Mouse (Mus musculus): Measurements from ENCODE around the gene Olfr282. TPM values are rescaled to one million over a fixed set of nuclear protein-coding genes. Genes with fewer than 3 reads are reported as not detected.
A peak's percentile ranks its signal among the peaks of the same experiment; 100 is the strongest.
"Not testable (repeated sequence)": the region's sequence is repeated elsewhere in the genome, so short reads cannot be mapped to it uniquely, and the experiment has no call there.

Olfr282 gene
- polyA plus RNA-seq (2015; fragmentation: Nextera tagmentation; extraction: Ambion mirVana): not detected in 2 replicates

DNA sequence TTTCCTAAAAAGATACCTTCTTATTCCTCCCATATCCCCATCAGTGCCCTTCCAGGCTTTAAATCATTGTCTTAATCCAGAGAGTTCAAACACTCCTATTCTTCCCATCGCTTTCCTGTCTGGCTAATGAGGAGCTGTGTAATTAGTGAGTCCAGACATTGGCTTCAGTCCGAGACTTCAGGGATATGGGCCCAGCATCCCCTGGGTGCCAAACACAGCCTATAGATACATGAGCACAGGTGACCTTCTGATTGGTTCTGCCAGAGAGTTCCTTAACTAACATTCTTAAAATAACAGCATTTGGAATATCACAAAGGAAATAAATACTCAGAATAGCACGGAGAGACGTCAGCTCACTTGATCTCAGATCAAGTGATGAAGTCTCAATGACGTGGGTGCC lies at the start of gene Olfr282:
TSS of gene Olfr282 (plus strand) at position 301 of the 400 bp plus-strand sequence.
- WGBS: 71% methylated on average over 5 of the region's 5 CpGs
- H3K27ac ChIP-seq; H3K9me3 ChIP-seq; ATAC-seq (ENCODE audit: borderline replicate concordance, extremely low read depth, low FRiP score, low TSS enrichment); H3K4me1 ChIP-seq; H3K36me3 ChIP-seq; H3K27me3 ChIP-seq; H3K4me3 ChIP-seq; H3K9ac ChIP-seq; H3K4me2 ChIP-seq: not testable (repeated sequence)

DNA sequence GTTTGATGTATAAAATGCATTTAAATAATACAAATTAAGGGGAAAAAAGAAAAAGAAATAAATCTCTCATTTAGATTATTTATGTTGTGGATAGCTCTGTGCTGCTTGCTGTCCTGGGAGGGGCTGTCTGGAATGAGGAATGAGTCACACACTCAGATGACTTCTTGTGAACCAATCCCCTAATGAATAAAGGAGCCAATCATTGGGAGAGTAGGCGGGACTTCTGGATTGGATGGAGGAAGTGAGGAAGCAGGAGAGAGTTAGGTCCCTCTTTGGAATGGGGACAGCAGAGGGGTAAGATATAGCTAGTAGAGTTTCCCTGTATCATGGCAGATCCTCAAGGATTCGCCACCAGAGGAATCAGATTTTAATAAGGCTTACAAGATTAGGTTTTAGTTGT lies 43.4 kb upstream of the Olfr282 start:
- Histone ChIP-seq H3K4me3 (no peak overlapping the region), H3K27me3 (no peaks in the 10 kb centered on the region), H3K27ac (no peak overlapping the region), H3K4me2 (no peak overlapping the region), H3K9ac (no peak overlapping the region), H3K9me3 (no peaks in the 10 kb centered on the region), H3K36me3 (no peaks in the 10 kb centered on the region), H3K4me1 (0 out of 2 replicates have a peak, but pooled peaks cover 5% of the 10 kb centered on the region)
- WGBS: 75% methylated on average over 2 of the region's 2 CpGs
- ATAC-seq (ENCODE audit: borderline replicate concordance, extremely low read depth, low FRiP score, low TSS enrichment): no peak

DNA sequence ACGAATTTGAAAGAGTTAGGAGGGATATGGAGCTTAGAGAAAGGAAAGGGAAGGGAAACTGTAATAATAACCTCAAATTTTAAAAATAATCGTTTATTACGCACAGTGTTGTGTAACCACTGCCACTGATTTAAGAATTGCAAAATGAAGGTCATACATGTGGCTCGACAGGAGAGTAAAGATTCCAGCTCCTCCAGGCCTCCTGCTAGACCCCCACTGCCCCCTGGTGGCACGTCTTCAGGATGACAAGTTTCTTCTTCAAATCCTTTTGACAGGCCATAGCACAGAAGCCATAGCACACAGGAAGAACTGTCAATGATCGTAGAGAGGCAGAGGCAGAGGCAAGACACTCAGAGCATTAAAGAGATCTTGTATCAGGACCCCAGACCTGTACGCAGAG lies 41.2 kb upstream of the Olfr282 start:
- no peaks in the 10 kb centered on the region for H3K9me3 ChIP-seq
- 24% methylated on average over 7 of the region's 7 CpGs for WGBS
- H3K4me1 ChIP-seq: 0 out of 2 replicates have a peak, but pooled peaks cover 5% of the 10 kb centered on the region
- H3K9ac ChIP-seq: no peak overlapping the region
- no peaks in the 10 kb centered on the region for H3K36me3 ChIP-seq
- H3K27me3 ChIP-seq: no peaks in the 10 kb centered on the region
- H3K27ac ChIP-seq: no peak overlapping the region
- ATAC-seq (ENCODE audit: borderline replicate concordance, extremely low read depth, low FRiP score, low TSS enrichment): peak; percentile 66; the same call in 1 of the 2 replicates
- H3K4me2 ChIP-seq: no peak overlapping the region
- no peak overlapping the region for H3K4me3 ChIP-seq

DNA sequence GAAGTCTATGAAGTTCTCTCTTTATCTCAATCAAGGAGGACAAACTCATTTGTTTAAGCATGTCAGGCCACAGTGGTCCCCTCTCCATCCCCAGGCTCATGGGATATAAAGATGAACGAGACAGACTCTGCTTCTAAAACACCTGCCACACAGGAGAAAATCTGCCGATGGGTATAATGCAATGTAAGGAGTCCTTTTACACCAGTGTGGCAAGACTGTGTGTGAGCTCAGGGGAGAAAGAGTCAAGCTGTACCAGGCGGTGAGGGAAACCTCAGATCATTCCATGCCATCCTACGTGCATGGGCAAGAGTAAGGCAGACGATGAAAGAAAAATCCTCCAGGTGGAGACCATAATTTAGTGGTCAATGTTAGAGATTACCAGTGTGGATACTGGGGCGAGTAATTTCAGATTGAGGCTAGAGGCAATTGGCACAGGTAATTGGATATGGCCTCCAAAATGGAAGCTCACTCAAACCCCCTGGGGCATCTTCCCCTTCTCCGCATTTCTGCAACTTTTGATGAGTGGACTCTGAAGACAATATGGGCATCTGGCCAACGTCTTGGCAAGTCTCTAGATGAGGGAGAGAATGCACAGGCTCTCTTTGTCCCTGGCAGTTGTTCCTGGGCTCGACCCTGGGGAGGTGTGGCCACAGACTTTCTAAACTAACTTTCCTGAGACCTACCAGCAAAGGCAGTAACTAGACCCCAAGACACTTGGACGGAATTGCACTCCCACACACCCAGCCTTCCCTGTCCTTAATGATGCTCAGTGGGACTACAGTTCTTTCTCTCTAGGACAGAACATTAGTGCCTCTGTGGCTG lies 39.7 kb upstream of the Olfr282 start:
- no peaks in the 10 kb centered on the region for H3K36me3 ChIP-seq
- H3K9me3 ChIP-seq: no peaks in the 10 kb centered on the region
- H3K9ac ChIP-seq: no peak overlapping the region
- no peak overlapping the region for H3K4me3 ChIP-seq
- no peak overlapping the region for H3K4me2 ChIP-seq
- no peak overlapping the region for H3K27ac ChIP-seq
- 0 out of 2 replicates have a peak, but pooled peaks cover 5% of the 10 kb centered on the region for H3K4me1 ChIP-seq
- H3K27me3 ChIP-seq: no peaks in the 10 kb centered on the region
- WGBS: 56% methylated on average over 10 of the region's 10 CpGs
- no peak; the same call in 1 of the 2 replicates for ATAC-seq (ENCODE audit: borderline replicate concordance, extremely low read depth, low FRiP score, low TSS enrichment)

DNA sequence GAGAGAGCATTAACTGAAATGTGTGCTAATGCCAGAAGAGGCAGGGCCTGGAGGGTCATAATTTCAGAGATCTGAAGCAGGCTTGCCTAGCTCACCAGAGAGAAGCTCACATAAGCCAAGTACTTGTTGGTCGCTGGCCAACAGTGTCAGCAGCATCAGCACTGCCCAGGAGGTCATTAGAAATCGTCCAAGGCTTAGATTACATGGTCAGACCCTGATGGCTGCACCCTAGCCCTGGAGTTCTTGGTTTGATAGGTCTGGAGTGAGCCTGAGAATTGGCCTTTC lies 39.2 kb upstream of the Olfr282 start:
- Histone ChIP-seq H3K27ac (no peak overlapping the region), H3K36me3 (no peaks in the 10 kb centered on the region), H3K4me2 (no peak overlapping the region), H3K4me1 (0 out of 2 replicates have a peak, but pooled peaks cover 5% of the 10 kb centered on the region), H3K4me3 (no peak overlapping the region), H3K27me3 (no peaks in the 10 kb centered on the region), H3K9me3 (no peaks in the 10 kb centered on the region), H3K9ac (no peak overlapping the region)
- ATAC-seq (ENCODE audit: borderline replicate concordance, extremely low read depth, low FRiP score, low TSS enrichment): peak; percentile 70
- WGBS: 19% methylated on average over 2 of the region's 2 CpGs

DNA sequence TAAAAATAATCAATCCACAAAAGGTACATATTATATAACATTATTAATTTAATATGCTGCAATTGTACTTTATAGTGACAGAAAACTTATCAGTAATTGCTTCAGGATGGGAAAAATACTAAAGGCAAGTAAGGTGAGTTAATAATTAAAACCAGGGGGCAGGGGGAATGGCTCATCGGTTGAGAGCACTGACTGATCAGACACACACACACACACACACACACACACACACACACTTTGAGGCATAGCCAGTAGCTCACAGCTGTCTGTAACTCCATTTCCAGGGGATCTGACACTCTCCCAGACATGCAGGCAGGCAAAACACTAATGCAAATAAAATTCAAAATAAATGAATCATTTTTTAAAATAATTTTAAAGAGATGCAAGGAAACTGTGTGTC lies 33.9 kb upstream of the Olfr282 start:
- Histone ChIP-seq H3K4me1 (no peaks in the 10 kb centered on the region), H3K36me3 (no peaks in the 10 kb centered on the region), H3K4me3 (no peak overlapping the region), H3K27ac (no peak overlapping the region), H3K9me3 (no peaks in the 10 kb centered on the region), H3K9ac (no peak overlapping the region), H3K4me2 (no peak overlapping the region), H3K27me3 (no peaks in the 10 kb centered on the region)
- WGBS: 56% methylated on average over 1 of the region's 1 CpGs
- no peak for ATAC-seq (ENCODE audit: borderline replicate concordance, extremely low read depth, low FRiP score, low TSS enrichment)

DNA sequence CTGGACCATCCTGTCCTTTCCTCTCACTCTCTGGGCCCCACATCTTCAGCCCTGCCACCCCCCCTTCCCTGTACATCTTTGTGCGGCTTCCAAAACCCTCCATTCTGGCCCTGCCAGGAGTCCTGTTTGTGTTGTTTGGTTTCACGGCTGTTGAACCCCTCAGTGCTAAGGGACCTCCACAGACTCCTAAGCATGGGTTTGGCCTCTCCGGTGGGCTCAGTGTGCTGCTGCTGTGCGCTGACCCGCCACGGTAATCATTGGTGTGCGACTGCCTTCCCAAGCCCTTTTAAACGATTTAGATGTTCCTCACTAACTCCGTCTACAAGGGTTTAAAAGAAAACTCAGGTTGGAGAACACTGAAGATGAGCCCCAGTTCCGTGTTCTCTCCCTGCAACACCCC lies 28.7 kb upstream of the Olfr282 start:
- H3K4me1 ChIP-seq: no peaks in the 10 kb centered on the region
- no peak overlapping the region for H3K9ac ChIP-seq
- 88% methylated on average over 10 of the region's 10 CpGs for WGBS
- no peaks in the 10 kb centered on the region for H3K9me3 ChIP-seq
- no peaks in the 10 kb centered on the region for H3K27me3 ChIP-seq
- no peak overlapping the region for H3K4me3 ChIP-seq
- no peaks in the 10 kb centered on the region for H3K36me3 ChIP-seq
- no peak overlapping the region for H3K4me2 ChIP-seq
- H3K27ac ChIP-seq: no peak overlapping the region
- no peak for ATAC-seq (ENCODE audit: borderline replicate concordance, extremely low read depth, low FRiP score, low TSS enrichment)

DNA sequence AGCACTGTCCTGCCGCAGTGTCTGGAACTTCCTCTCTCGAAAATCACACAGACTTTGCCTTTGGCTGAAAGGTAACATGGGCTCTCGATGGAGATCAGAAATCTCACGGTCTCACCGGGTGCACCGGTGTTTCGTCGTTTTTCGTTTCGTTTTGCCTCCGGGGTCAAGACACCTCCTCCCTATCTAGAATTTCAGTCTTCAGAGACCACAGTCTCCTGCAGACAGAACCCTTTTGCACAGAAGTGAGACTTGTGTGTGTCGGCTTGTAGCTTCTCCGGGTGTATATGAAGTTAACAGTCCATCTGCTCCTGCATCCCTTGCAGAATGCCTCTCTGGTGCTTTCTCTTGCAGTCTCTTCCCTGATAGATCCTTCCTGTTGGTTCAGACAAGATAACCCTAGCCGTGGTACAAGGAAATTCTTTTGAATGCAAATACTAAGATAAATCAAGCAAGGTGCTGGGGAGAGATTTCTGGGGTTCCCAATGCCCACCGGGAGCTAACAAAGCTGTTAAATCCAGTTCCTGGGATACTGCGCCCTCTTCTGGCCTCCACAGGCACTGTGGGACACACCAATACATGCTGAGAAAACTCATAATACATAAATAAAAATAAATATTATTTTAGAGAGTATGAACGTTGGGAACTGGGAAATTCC lies 22.5 kb upstream of the Olfr282 start:
- Histone ChIP-seq H3K27me3 (no peaks in the 10 kb centered on the region), H3K4me3 (no peak overlapping the region), H3K4me2 (no peak overlapping the region), H3K4me1 (no peaks in the 10 kb centered on the region), H3K27ac (no peak overlapping the region), H3K9me3 (no peaks in the 10 kb centered on the region), H3K9ac (no peak overlapping the region), H3K36me3 (no peaks in the 10 kb centered on the region)
- 66% methylated on average over 17 of the region's 17 CpGs for WGBS
- ATAC-seq (ENCODE audit: borderline replicate concordance, extremely low read depth, low FRiP score, low TSS enrichment): no peak

DNA sequence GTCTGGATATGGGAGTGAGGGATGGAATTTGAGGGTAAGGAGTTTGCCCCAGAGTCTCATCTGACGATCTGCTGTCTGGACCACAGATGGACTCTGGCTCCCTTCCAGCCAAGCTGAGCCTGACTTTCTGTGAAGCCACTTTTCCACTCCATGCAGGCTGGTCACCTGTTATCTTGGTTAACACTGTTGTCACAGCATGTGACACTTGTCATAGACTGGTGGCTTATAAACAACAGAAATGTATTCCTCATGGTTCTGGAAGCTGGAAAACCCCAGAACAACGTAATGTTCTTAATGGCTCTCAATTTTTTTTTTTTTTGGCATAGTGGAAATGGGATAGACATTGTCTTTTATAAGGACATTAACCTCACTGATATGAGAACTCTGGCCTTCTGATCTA lies 21.4 kb upstream of the Olfr282 start:
- no peak overlapping the region for H3K4me3 ChIP-seq
- H3K9ac ChIP-seq: no peak overlapping the region
- ATAC-seq (ENCODE audit: borderline replicate concordance, extremely low read depth, low FRiP score, low TSS enrichment): no peak
- WGBS: 78% methylated on average over 2 of the region's 2 CpGs
- no peak overlapping the region for H3K4me2 ChIP-seq
- no peaks in the 10 kb centered on the region for H3K36me3 ChIP-seq
- no peak overlapping the region for H3K27ac ChIP-seq
- no peaks in the 10 kb centered on the region for H3K27me3 ChIP-seq
- H3K4me1 ChIP-seq: no peaks in the 10 kb centered on the region
- H3K9me3 ChIP-seq: no peaks in the 10 kb centered on the region

DNA sequence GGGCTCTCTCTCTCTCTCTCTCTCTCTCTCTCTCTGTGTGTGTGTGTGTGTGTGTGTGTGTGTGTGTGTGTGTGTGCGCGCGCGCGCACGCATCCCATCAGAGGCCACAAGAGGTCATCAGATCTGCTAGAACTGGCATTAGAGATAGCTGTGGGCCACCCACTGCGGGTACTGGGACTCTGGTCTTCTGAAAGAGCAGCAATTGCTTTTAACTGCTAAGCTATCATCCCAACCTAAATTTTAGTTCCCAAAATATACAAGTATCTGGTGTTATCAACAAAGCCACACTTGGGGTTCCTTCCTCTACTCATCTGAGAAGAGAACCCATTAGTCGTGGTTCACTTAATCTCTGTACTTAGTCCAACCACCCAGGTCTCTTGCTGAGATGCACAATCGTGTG lies 20.8 kb upstream of the Olfr282 start:
- no peaks in the 10 kb centered on the region for H3K27me3 ChIP-seq

DNA sequence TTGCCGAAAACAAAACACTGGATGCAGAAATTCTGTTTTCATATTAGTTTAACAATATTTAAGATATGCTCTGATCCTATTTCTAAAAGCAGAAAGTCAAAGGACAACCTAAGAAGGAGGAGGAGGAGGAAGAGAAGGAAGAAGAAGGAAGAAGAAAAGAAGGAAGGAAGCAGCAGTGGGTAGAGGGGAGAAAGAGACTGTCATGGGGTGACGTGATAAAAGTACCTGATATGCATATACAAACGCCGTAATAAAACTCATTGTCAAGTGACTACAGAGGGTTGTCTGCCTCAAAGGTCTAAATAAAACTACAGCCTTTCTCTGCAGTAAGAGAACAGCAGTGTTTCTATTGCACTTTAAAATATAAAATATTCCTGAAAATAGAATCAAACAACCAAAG lies 15.0 kb upstream of the Olfr282 start:
- Histone ChIP-seq H3K36me3 (no peaks in the 10 kb centered on the region), H3K9me3 (no peaks in the 10 kb centered on the region), H3K4me2 (no peak overlapping the region), H3K9ac (no peak overlapping the region), H3K27ac (no peak overlapping the region), H3K4me3 (no peak overlapping the region), H3K27me3 (no peaks in the 10 kb centered on the region), H3K4me1 (no peaks in the 10 kb centered on the region)
- ATAC-seq (ENCODE audit: borderline replicate concordance, extremely low read depth, low FRiP score, low TSS enrichment): no peak
- WGBS: 67% methylated on average over 4 of the region's 4 CpGs

More for the DNA sequence above, 20.8 kb upstream of the Olfr282 start:
- no peak for ATAC-seq (ENCODE audit: borderline replicate concordance, extremely low read depth, low FRiP score, low TSS enrichment)
- Histone ChIP-seq H3K9ac (no peak overlapping the region), H3K4me3 (no peak overlapping the region), H3K4me2 (no peak overlapping the region), H3K4me1 (no peaks in the 10 kb centered on the region), H3K9me3 (no peaks in the 10 kb centered on the region), H3K36me3 (no peaks in the 10 kb centered on the region), H3K27ac (no peak overlapping the region)
- WGBS: 91% methylated on average over 5 of the region's 9 CpGs

DNA sequence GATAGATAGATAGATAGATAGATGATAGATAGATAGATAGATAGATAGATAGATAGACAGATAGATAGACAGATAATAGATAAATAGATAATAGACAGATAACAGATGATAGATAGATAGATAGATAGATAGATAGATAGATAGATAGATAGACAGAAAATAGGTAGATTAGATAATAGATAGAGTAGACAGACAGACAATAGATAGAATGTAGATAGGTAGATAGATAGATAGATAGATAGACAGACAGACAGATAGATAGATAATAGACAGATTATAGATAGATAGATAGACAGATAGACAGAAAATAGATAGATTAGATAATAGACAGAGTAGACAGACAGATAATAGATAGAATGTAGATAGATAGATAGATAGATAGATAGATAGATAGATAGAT lies 14.2 kb upstream of the Olfr282 start:
- H3K36me3 ChIP-seq; H3K4me1 ChIP-seq; H3K27ac ChIP-seq; H3K4me3 ChIP-seq; ATAC-seq (ENCODE audit: borderline replicate concordance, extremely low read depth, low FRiP score, low TSS enrichment); H3K9me3 ChIP-seq; H3K27me3 ChIP-seq; H3K4me2 ChIP-seq; H3K9ac ChIP-seq: not testable (repeated sequence)

All from lung, embryonic 15.5 days (tissue).